Mouse (Mus musculus) embryonic fibroblast, embryonic 13.5 days (primary cell): ENCODE data around the gene Hnrnpl. TPM values are rescaled to one million over a fixed set of nuclear protein-coding genes. Genes with fewer than 3 reads are reported as not detected.
A peak's percentile ranks its signal among the peaks of the same experiment; 100 is the strongest.
"Not testable (repeated sequence)": the region's sequence is repeated elsewhere in the genome, so short reads cannot be mapped to it uniquely, and the experiment has no call there.

ENCODE experiments used
- H3K27ac ChIP-seq: 2 replicates; pipeline ENCODE4 v1.5.1; 2012; ENCODE audit warnings: low read length, control low read depth, inconsistent platforms; ENCODE audit not compliant: insufficient read depth
- H3K4me1 ChIP-seq: 2 replicates; pipeline ENCODE4 v1.6.1; 2011; ENCODE audit warnings: low read length; ENCODE audit not compliant: control insufficient read depth, insufficient read depth
- H3K4me3 ChIP-seq: 2 replicates; pipeline ENCODE4 v1.5.1; 2011; ENCODE audit warnings: mild to moderate bottlenecking, control low read depth, low read length; ENCODE audit not compliant: insufficient read depth
- CTCF ChIP-seq: IDR thresholded peaks from 2 replicates; pipeline ENCODE4 v1.5.1; 2011; ENCODE audit warnings: mild to moderate bottlenecking, control low read depth, low read length, moderate library complexity, borderline replicate concordance; ENCODE audit not compliant: insufficient read depth
- POLR2A ChIP-seq: IDR thresholded peaks from 2 replicates; pipeline ENCODE4 v1.6.1; 2011; ENCODE audit warnings: low read depth, mild to moderate bottlenecking, control low read depth, low read length, moderate library complexity
- polyA plus RNA-seq: library from polyadenylated mRNA; stranded (reverse); fragments of >200 nt; gene quantifications from 2 replicates; pipeline ENCODE4 v1.2.4, GENCODE M21; 2011; ENCODE audit warnings: low read depth; ENCODE audit not compliant: missing spikeins, insufficient read length

Hnrnpl gene
- polyA plus RNA-seq, 1 experiment = 496 TPM

GRCm38 (mm10) chr7:28865481-28866300 is 57.4 kb downstream of the Hnrnpl start:
- no peak overlapping the region for H3K4me3 ChIP-seq
- TF ChIP-seq CTCF (no peak), POLR2A (peak; percentile 50; the same call in 1 of the 2 replicates)
- peak overlapping the region; percentile 36; the same call in 1 of the 2 replicates for H3K27ac ChIP-seq
- H3K4me1 ChIP-seq = peaks cover 9% of the 10 kb centered on the region; the same call in 1 of the 2 replicates

- no peak for TF ChIP-seq POLR2A
- H3K4me1 ChIP-seq = peaks cover 9% of the 10 kb centered on the region; the same call in 1 of the 2 replicates
- H3K27ac ChIP-seq = no peak overlapping the region
- H3K4me3 ChIP-seq = no peak overlapping the region
These were observed 58.6 kb downstream of the Hnrnpl start for GRCm38 (mm10) chr7:28866769-28867507.

- H3K27ac ChIP-seq, H3K4me3 ChIP-seq, H3K4me1 ChIP-seq: not testable (repeated sequence)
- TF ChIP-seq CTCF = peak; percentile 42
These were observed 59.4 kb downstream of the Hnrnpl start for GRCm38 (mm10) chr7:28867508-28868340.

GRCm38 (mm10) chr7:28870901-28871664 is 62.7 kb downstream of the Hnrnpl start:
- TF ChIP-seq CTCF (no peak), POLR2A (no peak)
- no peak overlapping the region for H3K27ac ChIP-seq
- no peak overlapping the region for H3K4me3 ChIP-seq
- H3K4me1 ChIP-seq = no peaks in the 10 kb centered on the region

Other genes starting within 250 kb of the Hnrnpl start
- 65.7 and 69.3 TPM in 2 replicates for gene Samd4b, start 210.4 kb upstream of the Hnrnpl start, polyA plus RNA-seq
- 8.0 and 10.5 TPM in 2 replicates for gene Pak4, start 210.4 kb upstream of the Hnrnpl start, polyA plus RNA-seq
- 1.8 TPM in 1 of 2 replicates, not detected in the other for gene Acp7, start 177.2 kb upstream of the Hnrnpl start, polyA plus RNA-seq
- 3.8 and 5.1 TPM in 2 replicates for gene Fbxo27, start 115.7 kb upstream of the Hnrnpl start, polyA plus RNA-seq
- gene Fbxo17, start 91.7 kb upstream of the Hnrnpl start, polyA plus RNA-seq = 16.3 and 18.4 TPM in 2 replicates
- gene Mrps12, start 66.7 kb upstream of the Hnrnpl start, polyA plus RNA-seq = 30.9 and 50.8 TPM in 2 replicates
- gene Sars2, start 66.5 kb upstream of the Hnrnpl start, polyA plus RNA-seq = 5.2 and 7.1 TPM in 2 replicates
- gene Ccer2, start 52.4 kb upstream of the Hnrnpl start, polyA plus RNA-seq = not detected in 2 replicates
- gene Sirt2, start 41.8 kb upstream of the Hnrnpl start, polyA plus RNA-seq = 60.1 and 64.1 TPM in 2 replicates
- gene Nfkbib, start 41.0 kb upstream of the Hnrnpl start, polyA plus RNA-seq = 13.8 and 15.0 TPM in 2 replicates
- gene Rinl, start 19.6 kb upstream of the Hnrnpl start, polyA plus RNA-seq = 0.77 TPM in 1 of 2 replicates, not detected in the other
- gene Ech1, start 16.7 kb downstream of the Hnrnpl start, polyA plus RNA-seq = 80.4 and 81.2 TPM in 2 replicates
- gene Lgals4, start 25.3 kb downstream of the Hnrnpl start, polyA plus RNA-seq = 1.4 and 6.5 TPM in 2 replicates
- 1.5 and 4.3 TPM in 2 replicates for gene Lgals7, start 55.3 kb downstream of the Hnrnpl start, polyA plus RNA-seq
- 0.23 TPM in 1 of 2 replicates, not detected in the other for gene Capn12, start 72.9 kb downstream of the Hnrnpl start, polyA plus RNA-seq
- 446 and 575 TPM in 2 replicates for gene Actn4, start 153.8 kb downstream of the Hnrnpl start, polyA plus RNA-seq
- gene Eif3k, start 173.3 kb downstream of the Hnrnpl start, polyA plus RNA-seq = 328 and 347 TPM in 2 replicates
- gene Map4k1, start 173.5 kb downstream of the Hnrnpl start, polyA plus RNA-seq = 2.0 and 2.2 TPM in 2 replicates